Mouse (Mus musculus) gastrocnemius, postnatal 25 days (tissue): Measurements from ENCODE around the gene Gm9803. TPM values are rescaled to one million over a fixed set of nuclear protein-coding genes. Genes with fewer than 3 reads are reported as not detected.

Experiments used
- DNase-seq: peaks from one replicate; pipeline ENCODE4 v3.0.0; 2022
- total RNA-seq, 2 experiments: library from RNA; stranded (reverse); gene quantifications; 1 replicate in 1 of 2; 2 replicates in 1 of 2; pipeline ENCODE4 v1.2.3; 2021

Gene Gm9803
- total RNA-seq, 2 experiments from 2014 or later = 6.6 to 16.7 TPM

DNA sequence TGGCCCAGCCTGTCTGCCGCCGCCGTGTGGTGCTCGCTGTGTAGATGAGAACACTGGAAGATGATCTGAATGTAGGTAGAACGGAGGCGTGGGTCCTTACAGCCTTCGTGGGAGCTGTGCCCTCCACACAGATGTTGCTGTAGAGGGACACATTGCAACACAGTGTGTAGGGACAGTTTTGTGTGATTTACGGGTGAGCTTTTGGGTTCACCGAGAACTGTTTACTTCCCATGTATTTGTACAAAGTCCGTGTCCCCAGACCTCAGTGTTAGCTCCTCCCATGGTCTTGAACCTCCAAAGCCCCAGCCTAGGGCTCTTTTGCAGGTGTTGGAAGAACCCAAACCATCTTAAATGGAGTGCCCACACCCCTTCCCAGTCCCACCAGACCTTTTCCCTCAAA is 10.9 kb upstream of the Gm9803 start:
- DNase-seq = no peak

DNA sequence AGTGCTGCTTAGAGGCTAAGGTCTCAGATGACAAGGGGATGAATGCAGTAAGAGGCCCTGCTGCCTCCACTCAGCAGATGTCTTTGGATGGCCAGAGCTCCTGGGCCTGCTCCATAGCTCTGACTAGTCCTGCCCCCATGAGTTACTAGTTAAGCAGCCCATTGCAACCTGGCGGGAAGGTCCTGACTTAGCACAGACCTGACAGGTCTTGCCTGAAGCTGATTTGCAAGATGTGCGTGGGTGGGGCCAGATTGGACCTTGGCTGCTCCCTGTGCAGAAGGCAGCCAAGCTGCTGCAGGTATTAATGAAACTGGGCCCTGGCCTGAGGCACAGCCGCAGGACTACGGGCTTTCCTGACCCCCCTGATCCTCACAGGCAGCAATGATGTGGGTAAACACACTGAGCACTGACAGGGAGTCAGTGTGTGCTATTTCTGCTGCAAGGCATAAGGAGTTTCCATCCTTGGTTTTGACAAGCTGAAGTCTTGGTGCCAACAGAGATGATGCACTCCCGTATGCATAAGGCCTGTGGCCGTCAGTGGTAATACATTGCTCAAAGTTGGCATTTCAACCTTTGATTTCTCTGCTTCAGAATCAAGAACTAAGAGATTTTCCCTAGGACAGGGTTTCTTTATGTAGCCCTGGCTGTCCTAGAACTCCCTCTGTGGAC is 6.8 kb upstream of the Gm9803 start:
- DNase-seq = no peak

DNA sequence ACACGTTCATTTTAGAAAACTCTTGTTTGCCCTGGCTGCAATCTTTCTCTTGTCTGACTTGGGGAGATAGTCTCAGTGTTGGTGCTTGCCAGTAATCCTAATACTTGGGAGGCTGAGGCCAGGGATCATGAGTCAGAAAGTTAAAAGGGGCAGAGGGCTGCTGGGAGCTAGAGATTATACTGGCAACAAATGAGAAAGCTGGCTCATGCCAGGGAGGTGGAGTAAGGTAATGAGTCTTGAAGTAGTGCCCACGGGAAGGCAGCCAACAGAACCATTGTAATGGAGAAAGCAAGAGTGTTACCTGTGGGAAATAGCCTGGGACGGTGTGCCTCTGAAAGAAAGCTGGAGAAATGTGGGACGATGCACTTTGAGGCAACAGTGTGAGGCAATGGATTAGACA is 6.0 kb upstream of the Gm9803 start:
- no peak for DNase-seq

DNA sequence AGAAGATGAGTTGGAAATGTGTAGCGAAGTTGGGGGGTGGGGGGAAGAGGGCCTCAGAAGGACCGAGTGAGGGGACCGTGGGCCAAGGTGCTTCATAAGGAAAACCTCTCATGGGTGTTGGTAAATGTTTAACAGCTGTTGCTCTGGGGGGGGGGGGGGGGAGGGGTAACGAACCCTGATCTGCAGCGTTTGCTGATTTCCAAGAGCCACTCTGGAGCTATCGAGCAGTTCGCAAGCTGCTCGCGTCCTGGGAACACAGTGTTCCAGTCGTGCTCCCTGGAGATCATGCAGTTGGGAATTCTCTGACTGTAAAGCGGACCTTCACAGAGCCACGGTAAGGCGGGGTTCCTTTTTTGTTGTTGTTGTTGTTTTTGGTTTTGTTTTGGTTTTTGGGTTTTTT is 5.5 kb upstream of the Gm9803 start:
- peak; percentile 48 for DNase-seq

DNA sequence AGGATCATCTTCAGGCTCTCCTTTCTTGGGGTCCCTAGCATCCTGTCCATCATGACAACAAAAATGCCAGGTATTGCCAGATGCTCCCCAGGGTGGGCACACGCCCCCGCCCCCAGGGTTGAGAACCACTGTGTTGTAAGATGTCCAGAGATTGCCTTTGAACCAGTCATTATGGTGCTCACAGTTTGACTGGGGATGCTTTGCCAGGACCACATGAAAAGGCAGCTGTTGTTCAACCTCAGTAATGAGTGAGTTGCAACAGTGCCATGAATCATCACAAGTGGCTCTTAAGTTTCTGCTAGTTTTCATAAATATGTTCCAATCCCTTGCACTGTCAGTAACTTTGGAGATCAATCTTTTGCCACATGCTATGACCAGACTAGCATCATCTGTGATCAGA is 3.9 kb upstream of the Gm9803 start:
- DNase-seq = no peak

DNA sequence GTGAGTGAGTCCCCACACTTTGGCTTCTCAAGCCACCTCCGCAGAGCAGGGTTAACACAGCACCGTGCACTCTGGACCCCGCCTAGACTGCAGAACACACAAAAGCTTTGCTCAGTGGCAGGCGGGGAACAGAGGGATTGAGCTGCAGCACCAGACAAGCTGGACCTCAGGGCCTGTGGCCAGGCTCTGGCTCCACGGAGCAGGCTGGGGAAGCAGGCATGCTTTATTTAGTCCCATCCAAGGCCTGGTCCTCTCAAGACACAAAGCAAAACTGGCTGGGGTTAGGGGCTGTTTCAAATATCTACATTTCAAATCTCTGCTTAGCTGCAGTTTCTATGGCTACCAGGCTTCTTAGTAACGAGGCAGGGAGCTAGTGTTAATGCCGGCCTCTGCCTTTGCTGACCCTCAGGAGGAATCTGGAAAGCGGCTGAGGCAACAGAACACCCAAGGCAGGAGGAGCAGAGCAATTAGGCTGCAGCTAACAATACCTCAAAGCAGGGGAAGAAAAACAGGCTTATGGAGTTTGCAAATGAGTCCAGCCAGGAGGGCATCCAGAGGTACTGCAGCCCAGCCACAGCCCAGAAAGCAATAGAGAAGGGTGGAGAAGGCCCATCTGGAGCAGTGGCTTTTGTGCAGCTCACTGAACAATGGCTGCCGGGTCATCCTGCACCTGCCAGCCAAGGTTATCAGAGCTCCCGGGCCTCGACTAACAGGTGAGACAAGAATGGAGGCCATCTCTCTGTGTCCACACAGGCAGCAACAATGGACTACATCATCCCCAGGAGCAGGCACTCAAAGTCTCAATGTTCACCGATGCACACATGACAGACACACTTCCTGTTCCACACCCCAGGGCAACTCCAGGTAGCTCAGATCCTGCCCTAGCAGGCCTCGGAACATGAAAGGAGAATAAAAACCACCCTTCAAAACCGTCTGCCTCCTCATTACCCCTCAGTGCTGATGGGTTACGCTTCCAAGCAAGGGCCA is 3.7 kb downstream of the Gm9803 start:
- DNase-seq = no peak

DNA sequence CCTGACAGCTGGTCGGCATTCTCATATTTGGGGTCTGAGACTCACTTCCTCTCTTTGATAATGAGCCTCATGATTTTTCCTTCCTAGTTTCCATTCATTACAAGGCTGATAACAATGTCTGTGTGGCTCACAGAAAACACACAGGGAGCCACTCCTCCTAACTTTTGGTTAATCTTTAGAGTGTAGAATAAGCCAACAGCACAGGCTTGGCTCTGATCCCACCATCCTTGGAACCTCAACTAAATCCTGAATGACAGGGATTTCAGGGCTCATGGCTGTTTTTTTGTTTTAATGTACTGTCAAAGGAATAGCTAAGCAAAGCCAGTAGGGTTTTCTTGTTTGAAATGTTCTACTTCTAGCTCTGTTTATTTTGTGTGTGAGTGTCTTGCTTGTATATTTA is 10.5 kb downstream of the Gm9803 start:
- DNase-seq = no peak

DNA sequence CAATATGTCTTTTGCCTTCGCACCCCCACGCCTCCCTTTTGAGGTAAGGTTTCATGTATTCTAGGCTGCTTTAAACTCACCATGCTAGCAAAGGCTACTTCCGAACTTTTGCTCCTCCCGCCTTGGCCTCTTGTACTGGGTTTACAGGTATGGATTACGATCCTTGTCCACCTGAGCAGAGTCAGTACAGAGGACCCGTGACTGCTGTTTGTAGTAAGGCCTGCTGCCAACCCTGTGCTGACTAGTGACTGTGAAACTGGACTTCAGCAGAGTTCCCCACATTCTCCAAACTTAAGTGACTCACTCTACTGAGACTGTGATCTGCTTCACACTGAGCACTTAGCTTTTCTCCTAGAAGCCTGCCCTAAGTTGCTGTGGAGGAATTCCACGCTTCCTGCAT is 13.8 kb downstream of the Gm9803 start:
- DNase-seq = no peak

DNA sequence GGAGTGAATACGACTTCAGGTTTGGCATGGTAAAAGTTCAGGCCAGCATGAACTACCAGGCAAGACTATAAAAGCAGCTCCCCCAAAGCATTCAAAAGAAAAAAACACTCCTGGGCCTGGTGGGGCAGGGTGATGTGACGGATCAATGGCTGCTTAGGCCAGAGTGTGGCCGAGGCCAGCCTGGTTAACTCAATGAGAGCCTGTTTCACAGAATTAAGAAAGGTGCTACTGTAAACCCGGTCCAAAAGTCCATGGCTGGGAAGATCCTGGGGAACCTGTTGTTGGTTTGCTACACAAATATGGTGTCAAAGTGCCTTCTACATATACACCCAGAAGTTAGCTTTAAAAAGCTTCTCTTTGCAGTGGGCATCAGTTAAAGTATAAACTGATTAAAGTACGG is 14.9 kb downstream of the Gm9803 start:
- DNase-seq = no peak

DNA sequence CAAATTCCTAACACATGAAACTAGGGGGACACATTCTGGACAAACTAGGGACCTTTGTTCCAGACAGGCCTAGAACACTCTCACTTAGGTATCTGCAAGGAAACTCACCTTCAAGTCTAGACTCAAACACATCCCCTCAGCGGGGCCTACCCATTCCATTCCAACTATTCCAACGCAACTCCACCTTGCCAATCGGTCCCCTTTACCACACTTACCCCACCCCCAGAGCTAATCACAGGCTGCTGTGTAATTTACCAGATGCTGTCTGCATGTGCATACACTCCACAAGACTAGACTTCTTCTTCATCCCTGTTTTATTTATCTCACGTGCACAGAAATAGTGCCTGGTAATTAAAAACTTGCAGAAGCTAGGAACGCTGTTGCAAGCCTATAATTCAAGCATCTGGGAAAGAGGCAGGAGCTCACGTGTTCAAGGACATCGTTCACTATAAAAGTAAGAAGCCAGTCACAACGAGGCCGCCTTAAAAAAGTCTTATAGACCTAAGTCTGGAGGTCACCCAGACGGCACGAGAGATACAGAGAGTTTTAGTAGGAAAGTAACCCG is 15.9 kb downstream of the Gm9803 start:
- DNase-seq = no peak

DNA sequence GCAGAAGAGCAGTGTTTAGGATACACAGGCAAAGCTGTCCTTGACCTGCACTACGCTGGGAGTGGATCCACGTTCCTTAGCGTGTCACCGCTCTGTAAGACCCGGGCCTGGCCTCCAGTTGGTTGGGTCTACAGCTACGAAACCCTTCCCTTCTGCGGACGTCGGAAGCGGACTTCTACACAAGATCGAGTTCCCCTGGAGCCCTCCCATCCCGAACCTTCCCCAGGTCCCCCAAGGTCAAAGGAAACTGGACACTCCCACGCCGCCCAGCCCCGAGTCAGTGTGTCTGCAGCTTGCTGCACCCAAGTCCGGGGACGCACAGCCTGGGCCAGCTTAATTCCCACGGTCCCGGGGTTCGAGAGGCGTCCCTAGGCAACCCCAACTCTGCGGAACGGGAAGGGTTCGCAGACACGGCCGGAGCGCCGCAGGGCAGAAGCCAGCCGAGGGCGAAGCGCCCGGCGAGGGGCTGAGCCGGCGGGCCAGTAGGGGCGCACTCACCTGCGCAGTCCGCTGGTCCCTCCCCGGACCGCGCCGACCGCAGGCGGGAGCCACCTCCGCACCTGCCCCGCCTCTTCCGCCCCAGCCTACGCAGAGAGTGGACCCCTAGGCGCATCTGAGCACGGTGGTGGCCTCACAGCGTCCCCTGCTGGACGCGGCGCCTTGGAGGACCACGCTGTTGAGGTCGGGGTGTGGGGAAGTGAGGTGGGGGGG is 16.7 kb downstream of the Gm9803 start, which contains the start of gene 1700021F05Rik:
Gene 1700021F05Rik (minus strand): TSS at position 553 of the 711 bp plus-strand sequence.
- DNase-seq = peak; percentile 94

DNA sequence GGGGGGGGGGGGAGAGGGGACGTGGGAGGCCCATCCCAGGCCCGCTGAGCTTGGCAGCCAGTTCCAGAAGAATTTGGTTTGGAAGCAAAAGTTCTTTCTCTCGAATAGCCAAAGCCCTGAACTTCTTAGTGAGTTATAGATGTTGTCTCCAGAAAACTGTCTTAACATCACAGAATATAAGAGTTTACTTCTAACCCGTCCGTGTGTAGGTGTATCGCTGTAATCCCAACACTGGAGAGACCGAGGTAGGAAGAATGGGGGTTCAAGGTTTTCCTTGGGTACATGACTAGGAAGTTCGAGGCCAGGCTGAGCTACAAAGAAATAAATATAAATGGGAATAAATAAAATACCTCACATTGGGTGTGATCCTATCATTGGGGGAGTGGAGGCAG is 17.3 kb downstream of the Gm9803 start:
- DNase-seq = no peak

DNA sequence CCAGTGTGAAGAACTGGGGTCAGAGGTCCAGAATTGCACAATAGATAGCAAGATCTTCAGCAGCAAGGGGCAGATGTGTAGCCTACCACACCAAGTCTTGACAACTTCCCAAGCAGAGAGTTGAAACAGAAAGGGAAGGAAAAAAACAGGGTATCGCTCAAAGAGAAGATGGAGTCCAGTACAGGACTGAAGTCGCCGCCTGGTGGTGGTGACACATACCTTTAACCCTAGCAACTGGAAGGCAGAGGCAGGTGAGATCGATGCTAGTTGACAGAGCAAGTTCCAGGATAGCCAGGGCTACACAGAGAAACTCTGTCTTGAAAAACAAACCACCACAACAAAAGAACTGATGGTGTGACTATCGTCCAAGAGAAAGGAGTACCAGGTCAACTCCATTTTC is 25.5 kb downstream of the Gm9803 start:
- DNase-seq = no peak

DNA sequence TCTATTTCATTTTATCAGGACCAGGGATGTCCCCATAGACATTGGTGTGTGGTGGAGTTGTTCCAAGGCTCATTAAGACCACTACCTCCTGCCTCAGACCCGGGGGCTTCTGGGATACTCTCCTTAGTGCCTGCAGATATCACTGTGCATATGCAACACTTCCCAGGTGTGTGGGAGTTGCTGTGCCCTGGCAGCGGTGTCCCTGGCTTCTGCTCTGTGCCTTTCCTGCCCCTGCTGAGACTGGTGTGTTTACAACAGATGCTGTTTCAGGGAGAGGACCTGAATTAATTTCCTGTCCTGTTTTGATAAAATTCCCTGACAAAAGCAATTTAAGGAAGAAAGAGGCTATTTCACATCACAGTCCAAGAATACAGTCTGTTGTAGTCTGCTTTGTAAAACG is 27.0 kb downstream of the Gm9803 start:
- DNase-seq = no peak

DNA sequence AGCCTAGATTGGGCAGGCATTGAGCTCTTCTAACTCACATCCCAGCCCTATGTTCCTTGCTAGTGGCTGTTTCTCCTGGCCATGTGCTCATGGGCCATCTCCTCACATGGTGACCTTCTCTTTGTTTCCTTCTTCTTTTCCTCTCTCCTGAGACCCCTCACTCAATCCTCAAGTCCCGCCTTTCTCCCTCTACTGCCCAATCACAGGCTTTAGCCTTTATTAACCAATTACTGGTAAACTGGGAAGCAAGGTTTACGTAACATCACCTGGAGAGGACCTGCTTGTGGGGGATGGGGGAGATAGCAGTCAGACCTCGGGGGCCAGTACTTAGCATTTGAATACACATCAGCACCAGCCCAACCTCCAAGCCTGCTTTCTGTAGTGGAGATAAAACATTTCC is 27.5 kb downstream of the Gm9803 start:
- no peak for DNase-seq

DNA sequence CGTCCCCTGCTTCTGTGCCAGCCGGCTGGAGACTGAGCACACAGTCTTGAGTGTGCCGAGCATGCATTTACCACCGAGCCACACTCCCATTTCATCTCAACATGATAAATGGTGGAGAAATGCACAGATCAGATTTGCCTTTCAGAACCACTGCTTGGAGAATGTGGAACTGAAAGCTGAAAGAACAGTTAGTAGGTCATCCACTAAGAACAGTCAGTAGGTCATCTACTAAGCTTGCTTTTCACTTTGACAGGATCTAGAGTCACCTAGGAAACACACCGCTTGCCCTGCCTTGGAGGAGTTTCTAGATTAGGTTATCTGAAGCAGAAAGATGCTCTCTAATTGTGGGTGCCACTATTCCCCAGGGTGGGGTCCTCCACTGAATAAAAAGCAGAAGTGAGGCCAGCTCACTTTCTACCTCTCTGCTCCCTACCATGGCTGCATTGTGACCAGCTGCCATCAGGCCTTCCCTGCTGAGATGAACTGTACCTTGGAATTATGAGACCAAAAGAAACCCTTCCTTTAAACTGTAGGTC is 33.8 kb downstream of the Gm9803 start:
- DNase-seq = no peak

DNA sequence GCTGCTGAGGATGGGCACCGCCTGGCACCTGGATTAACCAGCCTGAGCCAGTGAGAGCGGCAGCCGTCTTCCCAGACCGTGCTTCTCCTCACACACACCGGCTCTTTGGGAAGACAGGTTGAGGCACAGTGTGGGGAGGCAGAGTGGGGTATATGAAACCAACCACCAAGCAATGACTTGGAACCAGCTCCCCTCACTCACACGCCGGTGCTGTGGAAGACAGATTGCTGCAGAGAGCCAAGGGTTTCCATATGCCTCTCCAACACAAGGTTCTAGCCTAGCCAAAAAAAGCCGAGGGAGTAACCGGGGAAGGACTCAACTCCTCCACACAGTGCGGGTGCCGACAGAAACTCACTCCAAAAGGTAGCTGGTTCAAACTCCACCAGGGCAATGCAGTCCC is 35.4 kb downstream of the Gm9803 start:
- DNase-seq = no peak

DNA sequence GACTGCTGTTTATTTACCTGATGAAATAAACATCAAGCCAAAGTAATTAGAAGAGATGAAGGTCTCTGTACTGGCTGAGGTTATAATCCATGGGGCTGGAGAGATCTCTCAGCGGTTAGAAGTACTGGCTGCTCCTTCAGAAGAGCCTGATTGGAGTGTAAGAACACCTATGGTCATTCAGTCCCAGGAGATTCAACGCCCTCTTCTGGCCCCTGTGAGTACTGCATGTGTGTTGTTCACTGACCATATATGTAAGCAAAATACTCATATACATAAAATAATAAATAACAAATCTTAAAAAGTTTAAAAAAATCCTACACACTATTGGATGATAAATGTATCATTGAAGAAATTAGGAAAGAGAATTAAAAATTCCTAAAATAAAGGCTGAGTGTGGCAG is 36.9 kb downstream of the Gm9803 start:
- DNase-seq = no peak

DNA sequence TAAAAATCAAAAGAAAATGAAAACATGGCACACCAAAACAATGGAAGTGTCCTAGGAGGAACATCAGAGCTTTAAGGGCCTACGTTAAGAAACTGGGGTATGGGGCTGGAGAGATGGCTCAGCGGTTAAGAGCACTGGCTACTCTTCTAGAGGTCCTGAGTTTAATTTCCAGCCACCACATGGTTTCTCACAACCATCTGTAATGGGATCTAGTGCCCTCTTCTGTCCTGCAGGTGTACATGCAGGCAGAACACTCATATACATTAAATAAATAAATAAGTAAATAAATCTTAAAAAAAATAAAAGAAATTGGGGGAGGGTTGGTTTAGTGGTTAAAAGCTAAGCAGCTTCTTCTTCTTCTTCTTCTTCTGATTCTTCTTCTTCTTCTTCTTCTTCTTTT is 37.4 kb downstream of the Gm9803 start:
- DNase-seq = no peak
